Mouse (Mus musculus) forebrain, embryonic 15.5 days (tissue): Measurements from ENCODE around the gene Vps37c. TPM values are rescaled to one million over a fixed set of nuclear protein-coding genes. Genes with fewer than 3 reads are reported as not detected.
A peak's percentile ranks its signal among the peaks of the same experiment; 100 is the strongest.

Source experiments
- ATAC-seq: fragments of 200-750 bp; cut with Nextera tagmentation; replicated peaks from 2 replicates; pipeline ENCODE4 v1.8.0; 2017; ENCODE audit warnings: mild to moderate bottlenecking, moderate TSS enrichment, moderate library complexity
- H3K27ac ChIP-seq: fragments of 300-500 bp; sonication (generic); replicated peaks from 2 replicates; pipeline ENCODE4 v1.5.1; 2015; ENCODE audit warnings: mild to moderate bottlenecking, inconsistent platforms
- H3K27me3 ChIP-seq: fragments of 300-500 bp; sonication (generic); 2 replicates; pipeline ENCODE4 v1.6.1; 2015; ENCODE audit warnings: inconsistent platforms
- H3K36me3 ChIP-seq: fragments of 300-500 bp; sonication (generic); 2 replicates; pipeline ENCODE4 v1.6.1; 2015; ENCODE audit warnings: mild to moderate bottlenecking, inconsistent platforms
- H3K4me1 ChIP-seq: fragments of 300-500 bp; sonication (generic); 2 replicates; pipeline ENCODE4 v1.6.1; 2015; ENCODE audit warnings: inconsistent platforms
- H3K4me2 ChIP-seq: fragments of 300-500 bp; sonication (generic); replicated peaks from 2 replicates; pipeline ENCODE4 v1.6.1; 2015; ENCODE audit warnings: mild to moderate bottlenecking, inconsistent platforms
- H3K4me3 ChIP-seq: fragments of 300-500 bp; sonication (generic); 2 replicates; pipeline ENCODE4 v1.5.1; 2015; ENCODE audit warnings: mild to moderate bottlenecking, inconsistent platforms
- H3K9ac ChIP-seq: fragments of 300-500 bp; sonication (generic); replicated peaks from 2 replicates; pipeline ENCODE4 v1.6.1; 2015; ENCODE audit warnings: mild to moderate bottlenecking, inconsistent platforms
- H3K9me3 ChIP-seq: fragments of 300-500 bp; sonication (generic); 2 replicates; pipeline ENCODE4 v1.6.1; 2016; ENCODE audit warnings: inconsistent platforms
- WGBS: fragments of 180-500 bp; shearing (Covaris S2); methylation state at CpG from one replicate; pipeline ENCODE4 v1.1.7; 2015; ENCODE audit warnings: mixed read lengths; 5-methylcytosine and 5-hydroxymethylcytosine counted together
- polyA plus RNA-seq: library from polyadenylated mRNA; unstranded; fragments of >200 nt; fragmentation: Nextera tagmentation; extraction: Ambion mirVana; gene quantifications from 2 replicates; pipeline ENCODE4 v1.2.1, GENCODE M21; 2015

Gene Vps37c
- polyA plus RNA-seq, 1 experiment from 2014 or later = 39.3 TPM

DNA sequence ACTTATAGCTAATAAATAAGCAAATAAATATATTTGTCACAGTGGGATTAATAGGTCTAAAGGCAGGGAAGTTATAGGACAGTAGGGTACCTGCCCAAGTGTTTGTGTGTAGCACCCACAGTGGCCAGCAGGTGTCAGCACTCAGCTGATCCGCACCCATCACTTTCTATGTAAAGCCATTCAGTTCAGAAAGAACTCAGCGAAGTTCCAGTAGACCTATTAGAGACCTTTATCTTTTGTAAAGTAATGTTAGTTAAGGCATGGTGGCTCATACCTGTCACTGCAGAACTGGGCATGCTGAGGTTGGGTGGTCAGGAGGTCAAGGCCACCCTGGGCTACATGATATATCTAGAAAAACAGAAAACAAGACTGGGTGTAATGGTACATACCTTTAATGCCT lies 23.0 kb upstream of the Vps37c start:
- peak; percentile 75 for ATAC-seq
- 14% methylated on average over 2 of the region's 2 CpGs for WGBS
- no peak overlapping the region for H3K4me2 ChIP-seq

GRCm38 (mm10) chr19:10671319-10671718 lies 17.2 kb upstream of the Vps37c start:
- no peak overlapping the region for H3K9ac ChIP-seq
- no peaks in the 10 kb centered on the region for H3K36me3 ChIP-seq
- no peaks in the 10 kb centered on the region for H3K4me1 ChIP-seq
- no peaks in the 10 kb centered on the region for H3K27me3 ChIP-seq
- H3K4me3 ChIP-seq = no peak overlapping the region
- H3K4me2 ChIP-seq = no peak overlapping the region
- ATAC-seq = no peak
- H3K27ac ChIP-seq = no peak overlapping the region
- no peaks in the 10 kb centered on the region for H3K9me3 ChIP-seq
- WGBS = 73% methylated on average over 4 of the region's 4 CpGs

More for the DNA sequence above, 23.0 kb upstream of the Vps37c start:
- H3K27me3 ChIP-seq = no peaks in the 10 kb centered on the region
- no peaks in the 10 kb centered on the region for H3K36me3 ChIP-seq
- H3K4me1 ChIP-seq = no peaks in the 10 kb centered on the region
- no peaks in the 10 kb centered on the region for H3K9me3 ChIP-seq
- no peak overlapping the region for H3K4me3 ChIP-seq
- no peak overlapping the region for H3K9ac ChIP-seq
- no peak overlapping the region for H3K27ac ChIP-seq

- H3K9ac ChIP-seq = no peak overlapping the region
- no peak overlapping the region for H3K4me3 ChIP-seq
- ATAC-seq = no peak
- H3K4me1 ChIP-seq = no peaks in the 10 kb centered on the region
- H3K27me3 ChIP-seq = no peaks in the 10 kb centered on the region
- no peaks in the 10 kb centered on the region for H3K36me3 ChIP-seq
- H3K9me3 ChIP-seq = no peaks in the 10 kb centered on the region
- H3K4me2 ChIP-seq = no peak overlapping the region
- no peak overlapping the region for H3K27ac ChIP-seq
- 75% methylated on average over 9 of the region's 9 CpGs for WGBS
Observed at GRCm38 (mm10) chr19:10671854-10672417, 16.6 kb upstream of the Vps37c start.

GRCm38 (mm10) chr19:10673275-10673674 lies 15.3 kb upstream of the Vps37c start:
- no peak for ATAC-seq
- H3K4me3 ChIP-seq = no peak overlapping the region
- no peak overlapping the region for H3K4me2 ChIP-seq
- no peaks in the 10 kb centered on the region for H3K9me3 ChIP-seq
- H3K36me3 ChIP-seq = no peaks in the 10 kb centered on the region
- H3K27me3 ChIP-seq = no peaks in the 10 kb centered on the region
- no peak overlapping the region for H3K9ac ChIP-seq
- no peaks in the 10 kb centered on the region for H3K4me1 ChIP-seq
- H3K27ac ChIP-seq = no peak overlapping the region
- 60% methylated on average over 1 of the region's 1 CpGs for WGBS

DNA sequence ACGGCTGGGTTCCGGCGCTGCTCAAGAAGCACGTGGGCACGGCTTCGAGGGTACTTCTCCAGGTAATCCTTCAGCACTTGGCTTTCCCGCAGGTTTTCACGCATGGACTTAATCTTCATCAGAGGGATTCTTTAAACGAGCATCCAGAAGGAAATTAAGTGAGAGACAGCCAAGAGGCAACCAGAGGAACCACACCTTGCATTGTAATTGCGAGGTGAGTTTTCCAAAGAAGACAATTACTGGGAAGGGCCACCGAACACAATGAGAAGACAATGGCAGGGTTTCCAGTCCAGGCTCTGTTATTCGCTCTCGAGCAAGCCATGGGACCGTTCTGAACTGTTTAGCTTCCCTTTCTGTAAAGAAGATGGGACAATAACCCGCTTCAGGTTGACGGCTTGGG lies 11.9 kb upstream of the Vps37c start:
- WGBS = 73% methylated on average over 16 of the region's 16 CpGs
- Histone ChIP-seq H3K4me3 (no peak overlapping the region), H3K4me1 (peaks cover 6% of the 10 kb centered on the region), H3K27ac (no peak overlapping the region), H3K36me3 (no peaks in the 10 kb centered on the region), H3K4me2 (no peak overlapping the region), H3K9ac (no peak overlapping the region), H3K27me3 (no peaks in the 10 kb centered on the region), H3K9me3 (no peaks in the 10 kb centered on the region)
- ATAC-seq = no peak

GRCm38 (mm10) chr19:10677915-10678771 lies 10.4 kb upstream of the Vps37c start, which contains the start of gene Pga5:
Pga5 (minus strand) TSS chr19:10678071.
- 46% methylated on average over 6 of the region's 6 CpGs for WGBS
- H3K4me1 ChIP-seq = peaks cover 6% of the 10 kb centered on the region
- H3K27me3 ChIP-seq = no peaks in the 10 kb centered on the region
- ATAC-seq = peak; percentile 66
- no peaks in the 10 kb centered on the region for H3K36me3 ChIP-seq
- H3K27ac ChIP-seq = peak within 1 kb of the TSS; percentile 54
- H3K9ac ChIP-seq = peak within 1 kb of the TSS; percentile 20; the same call in 1 of the 2 replicates
- no peak within 1 kb of the TSS for H3K4me2 ChIP-seq
- no peak within 1 kb of the TSS for H3K4me3 ChIP-seq
- H3K9me3 ChIP-seq = no peaks in the 10 kb centered on the region

- Histone ChIP-seq H3K4me2 (no peak overlapping the region), H3K4me3 (no peak overlapping the region), H3K27me3 (no peaks in the 10 kb centered on the region), H3K9ac (peak overlapping the region; percentile 20; the same call in 1 of the 2 replicates), H3K9me3 (no peaks in the 10 kb centered on the region), H3K4me1 (peaks cover 6% of the 10 kb centered on the region), H3K27ac (peak overlapping the region; percentile 54), H3K36me3 (no peaks in the 10 kb centered on the region)
- WGBS = 76% methylated on average over 1 of the region's 1 CpGs
- ATAC-seq = peak; percentile 74
Observed at GRCm38 (mm10) chr19:10678772-10679067, 9.8 kb upstream of the Vps37c start.

DNA sequence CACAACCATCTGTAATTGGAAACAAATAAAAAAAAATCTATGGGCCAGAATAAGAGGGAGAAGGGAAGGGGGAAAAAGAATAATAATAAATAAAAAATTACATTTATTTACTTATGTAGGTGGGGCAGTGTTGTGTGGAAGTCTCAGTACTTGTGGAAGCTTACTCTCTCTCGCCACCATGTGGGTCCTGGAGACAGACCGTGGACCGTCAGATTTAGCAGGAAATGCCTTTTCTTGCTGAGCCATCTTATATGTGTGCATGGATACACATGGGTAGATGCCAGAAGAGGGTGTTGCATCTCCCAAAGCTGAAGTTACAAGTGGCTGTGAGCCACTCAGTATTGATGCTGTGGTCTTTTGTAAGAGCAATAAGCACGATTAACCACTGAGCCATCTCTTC lies 7.0 kb upstream of the Vps37c start:
- H3K4me3 ChIP-seq = no peak overlapping the region
- H3K9ac ChIP-seq = no peak overlapping the region
- H3K4me2 ChIP-seq = no peak overlapping the region
- no peak for ATAC-seq
- no peaks in the 10 kb centered on the region for H3K36me3 ChIP-seq
- WGBS = 63% methylated on average over 4 of the region's 4 CpGs
- no peak overlapping the region for H3K27ac ChIP-seq
- H3K4me1 ChIP-seq = peaks cover 6% of the 10 kb centered on the region
- no peaks in the 10 kb centered on the region for H3K9me3 ChIP-seq
- no peaks in the 10 kb centered on the region for H3K27me3 ChIP-seq

- H3K27ac ChIP-seq = no peak overlapping the region
- H3K9me3 ChIP-seq = no peaks in the 10 kb centered on the region
- no peak for ATAC-seq
- 90% methylated on average over 9 of the region's 9 CpGs for WGBS
- peaks cover 17% of the 10 kb centered on the region for H3K4me1 ChIP-seq
- H3K9ac ChIP-seq = no peak overlapping the region
- no peak overlapping the region for H3K4me2 ChIP-seq
- no peak overlapping the region for H3K4me3 ChIP-seq
- H3K36me3 ChIP-seq = no peaks in the 10 kb centered on the region
- H3K27me3 ChIP-seq = no peaks in the 10 kb centered on the region
Observed at GRCm38 (mm10) chr19:10685081-10685480, 3.5 kb upstream of the Vps37c start.

DNA sequence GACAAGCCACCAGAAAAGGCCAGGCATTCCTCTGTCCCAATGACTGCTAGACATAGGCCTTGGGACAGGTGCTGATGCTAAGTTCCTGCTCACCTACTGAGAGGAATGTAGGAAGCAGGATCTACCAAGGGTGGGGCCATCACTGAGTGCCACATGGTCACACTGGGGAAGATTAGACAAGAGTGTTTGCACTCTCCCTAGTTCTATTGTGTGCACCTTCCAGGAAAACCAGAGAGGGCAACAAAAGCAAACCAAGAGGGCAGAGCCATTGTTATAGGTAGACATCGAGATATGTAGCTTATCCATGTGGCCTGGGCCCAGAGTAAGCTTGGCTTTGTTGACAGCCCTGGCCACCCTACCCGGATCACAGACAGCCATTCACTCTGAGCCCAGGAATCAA lies 2.8 kb upstream of the Vps37c start:
- Histone ChIP-seq H3K27me3 (no peaks in the 10 kb centered on the region), H3K36me3 (no peaks in the 10 kb centered on the region), H3K4me1 (peaks cover 24% of the 10 kb centered on the region), H3K9ac (no peak overlapping the region), H3K9me3 (no peaks in the 10 kb centered on the region), H3K4me3 (no peak overlapping the region), H3K27ac (no peak overlapping the region), H3K4me2 (no peak overlapping the region)
- 86% methylated on average over 2 of the region's 2 CpGs for WGBS
- no peak for ATAC-seq

DNA sequence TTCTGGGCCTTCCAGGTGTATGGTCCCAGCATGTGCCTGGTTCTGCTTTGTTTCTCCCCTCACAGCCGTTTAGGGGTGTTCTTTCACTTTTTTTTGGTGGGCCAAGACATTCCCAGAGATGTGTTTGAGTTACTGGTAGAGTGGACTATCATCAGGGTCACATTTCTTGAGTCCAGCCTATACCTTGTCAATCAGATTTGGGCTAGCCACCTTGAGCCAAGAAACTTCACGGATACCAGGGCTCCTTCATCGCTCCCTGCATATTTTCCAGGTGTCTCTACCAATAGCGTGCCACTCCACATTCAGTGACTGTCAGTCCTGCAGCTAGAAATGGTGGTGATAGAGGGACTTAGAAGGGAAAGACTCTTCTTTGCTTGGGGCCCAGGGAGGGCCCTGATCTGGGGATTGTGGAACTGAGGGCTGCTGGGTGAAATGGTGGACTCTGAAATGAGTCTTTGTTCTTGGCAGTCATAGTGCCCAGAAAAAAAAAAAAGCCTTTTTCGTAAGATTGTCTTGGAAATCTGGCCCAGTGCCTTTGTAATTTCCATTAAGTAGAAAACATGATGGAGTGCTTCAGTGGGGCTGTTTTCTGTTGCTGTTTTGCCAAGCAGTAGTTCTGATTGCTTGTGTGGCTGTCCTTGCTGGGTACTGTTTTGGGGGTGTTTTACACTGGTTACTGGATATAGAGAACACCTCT lies 1.1 kb downstream of the Vps37c start:
- peak; percentile 1; the same call in 1 of the 2 replicates for ATAC-seq
- H3K27ac ChIP-seq = peak overlapping the region; percentile 94
- H3K4me3 ChIP-seq = peak overlapping the region; percentile 84
- H3K4me1 ChIP-seq = peaks cover 39% of the 10 kb centered on the region
- peak overlapping the region; percentile 84 for H3K9ac ChIP-seq
- no peaks in the 10 kb centered on the region for H3K27me3 ChIP-seq
- no peaks in the 10 kb centered on the region for H3K36me3 ChIP-seq
- H3K4me2 ChIP-seq = peak overlapping the region; percentile 60
- H3K9me3 ChIP-seq = no peaks in the 10 kb centered on the region
- WGBS = 27% methylated on average over 5 of the region's 5 CpGs

DNA sequence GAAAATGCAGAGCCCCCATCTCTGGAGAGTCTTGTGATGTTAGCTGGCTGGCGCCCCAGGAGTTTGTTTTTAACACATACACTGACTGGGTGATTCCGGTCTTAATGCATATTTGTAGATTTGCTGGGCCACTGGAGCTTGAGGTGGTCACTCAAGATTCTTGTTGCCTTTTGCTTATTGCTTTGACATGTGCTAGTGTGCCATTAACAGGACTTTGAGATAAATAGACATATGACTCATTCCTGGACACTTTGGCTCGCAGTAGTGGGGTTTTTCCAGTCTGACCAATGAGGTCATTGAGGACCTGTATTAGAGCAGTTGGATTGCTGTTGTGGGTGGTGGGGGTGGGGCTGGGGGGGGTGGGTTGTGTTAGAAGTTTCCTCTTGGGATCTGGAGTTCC lies 1.8 kb downstream of the Vps37c start:
- 72% methylated on average over 3 of the region's 3 CpGs for WGBS
- H3K9ac ChIP-seq = peak overlapping the region; percentile 84
- peak overlapping the region; percentile 84 for H3K4me3 ChIP-seq
- H3K27me3 ChIP-seq = no peaks in the 10 kb centered on the region
- H3K27ac ChIP-seq = peak overlapping the region; percentile 94
- H3K36me3 ChIP-seq = no peaks in the 10 kb centered on the region
- peak overlapping the region; percentile 60 for H3K4me2 ChIP-seq
- peaks cover 42% of the 10 kb centered on the region for H3K4me1 ChIP-seq
- H3K9me3 ChIP-seq = no peaks in the 10 kb centered on the region
- no peak for ATAC-seq
